Mouse (Mus musculus) hindbrain, embryonic 16.5 days (tissue): ENCODE data around the gene Tbcel. TPM values are rescaled to one million over a fixed set of nuclear protein-coding genes. Genes with fewer than 3 reads are reported as not detected.

Experiments used
- ATAC-seq: fragments of 200-750 bp; cut with Nextera tagmentation; 2 replicates; pipeline ENCODE4 v1.8.0; 2017; ENCODE audit warnings: moderate TSS enrichment, moderate library complexity
- H3K27ac ChIP-seq: fragments of 300-500 bp; sonication (generic); 2 replicates; pipeline ENCODE4 v1.5.1; 2014; ENCODE audit warnings: low read depth, mild to moderate bottlenecking, control low read depth, low read length, moderate library complexity
- H3K27me3 ChIP-seq: fragments of 300-500 bp; sonication (generic); replicated peaks from 2 replicates; pipeline ENCODE4 v1.6.1; 2014; ENCODE audit warnings: low read length; ENCODE audit not compliant: control insufficient read depth, insufficient read depth
- H3K36me3 ChIP-seq: fragments of 300-500 bp; sonication (generic); 2 replicates; pipeline ENCODE4 v1.6.1; 2014; ENCODE audit warnings: mild to moderate bottlenecking, low read length, moderate library complexity, mixed read lengths; ENCODE audit not compliant: control insufficient read depth, insufficient read depth
- H3K4me1 ChIP-seq: fragments of 300-500 bp; sonication (generic); 2 replicates; pipeline ENCODE4 v1.6.1; 2014; ENCODE audit warnings: low read depth, low read length; ENCODE audit not compliant: control insufficient read depth, insufficient read depth
- H3K4me2 ChIP-seq: fragments of 300-500 bp; sonication (generic); 2 replicates; pipeline ENCODE4 v1.6.1; 2014; ENCODE audit warnings: mild to moderate bottlenecking, low read length, control low read depth, moderate library complexity
- H3K4me3 ChIP-seq: fragments of 300-500 bp; sonication (generic); 2 replicates; pipeline ENCODE4 v1.5.1; 2014; ENCODE audit warnings: mild to moderate bottlenecking, low read length, control low read depth, moderate library complexity
- H3K9ac ChIP-seq: fragments of 300-500 bp; sonication (generic); 2 replicates; pipeline ENCODE4 v1.6.1; 2014; ENCODE audit warnings: low read depth, mild to moderate bottlenecking, control low read depth, low read length, moderate library complexity
- H3K9me3 ChIP-seq: fragments of 300-500 bp; sonication (generic); 2 replicates; pipeline ENCODE4 v1.6.1; 2014; ENCODE audit warnings: mild to moderate bottlenecking, low read length, moderate library complexity; ENCODE audit not compliant: control insufficient read depth
- WGBS: fragments of 180-500 bp; shearing (Covaris S2); extraction: QIAGEN DNeasy Blood & Tissue Kit; methylation state at CpG from one replicate; pipeline ENCODE4 v1.1.7; 2014; 5-methylcytosine and 5-hydroxymethylcytosine counted together
- polyA plus RNA-seq: library from polyadenylated mRNA; unstranded; fragments of >200 nt; fragmentation: Nextera tagmentation; extraction: Ambion mirVana; gene quantifications from 2 replicates; pipeline ENCODE4 v1.2.1, GENCODE M21; 2015

Tbcel gene
- polyA plus RNA-seq, 1 experiment from 2014 or later: 4.4 TPM

GRCm38 (mm10) chr9:42394321-42394720 is 113.3 kb downstream of the Tbcel start:
- Histone ChIP-seq H3K36me3 (no peaks in the 10 kb centered on the region), H3K9me3 (no peaks in the 10 kb centered on the region), H3K9ac (no peak overlapping the region), H3K27me3 (no peaks in the 10 kb centered on the region), H3K27ac (no peak overlapping the region), H3K4me2 (no peak overlapping the region), H3K4me3 (no peak overlapping the region), H3K4me1 (no peaks in the 10 kb centered on the region; the same call in none of the 2 replicates)
- ATAC-seq: no peak
- 75% methylated on average over 8 of the region's 8 CpGs for WGBS

GRCm38 (mm10) chr9:42392927-42393326 is 114.7 kb downstream of the Tbcel start:
- no peak overlapping the region for H3K4me2 ChIP-seq
- no peaks in the 10 kb centered on the region for H3K36me3 ChIP-seq
- H3K27ac ChIP-seq: no peak overlapping the region
- no peak for ATAC-seq
- no peaks in the 10 kb centered on the region for H3K9me3 ChIP-seq
- no peaks in the 10 kb centered on the region for H3K27me3 ChIP-seq
- no peak overlapping the region for H3K9ac ChIP-seq
- 76% methylated on average over 6 of the region's 6 CpGs for WGBS
- no peak overlapping the region for H3K4me3 ChIP-seq
- H3K4me1 ChIP-seq: no peaks in the 10 kb centered on the region; the same call in 1 of the 2 replicates

GRCm38 (mm10) chr9:42388490-42388889 is 119.1 kb downstream of the Tbcel start:
- 49% methylated on average over 4 of the region's 4 CpGs for WGBS
- peak; percentile 48; the same call in 1 of the 2 replicates for ATAC-seq
- no peak overlapping the region for H3K9ac ChIP-seq

GRCm38 (mm10) chr9:42387038-42387437 is 120.6 kb downstream of the Tbcel start:
- Histone ChIP-seq H3K9me3 (no peaks in the 10 kb centered on the region), H3K27ac (no peak overlapping the region), H3K36me3 (no peaks in the 10 kb centered on the region), H3K27me3 (no peaks in the 10 kb centered on the region), H3K4me3 (no peak overlapping the region), H3K4me1 (no peaks in the 10 kb centered on the region; the same call in none of the 2 replicates), H3K9ac (no peak overlapping the region), H3K4me2 (no peak overlapping the region)
- WGBS: 69% methylated on average over 8 of the region's 8 CpGs
- no peak for ATAC-seq

More at GRCm38 (mm10) chr9:42388490-42388889, 119.1 kb downstream of the Tbcel start:
- Histone ChIP-seq H3K36me3 (no peaks in the 10 kb centered on the region), H3K4me1 (no peaks in the 10 kb centered on the region; the same call in 1 of the 2 replicates), H3K27me3 (no peaks in the 10 kb centered on the region), H3K4me2 (no peak overlapping the region), H3K9me3 (no peaks in the 10 kb centered on the region), H3K4me3 (no peak overlapping the region), H3K27ac (no peak overlapping the region)

GRCm38 (mm10) chr9:42385656-42386055 is 122.0 kb downstream of the Tbcel start:
- WGBS: 63% methylated on average over 13 of the region's 13 CpGs

GRCm38 (mm10) chr9:42382628-42383347 is 124.8 kb downstream of the Tbcel start:
- Histone ChIP-seq H3K4me2 (no peak overlapping the region), H3K9ac (no peak overlapping the region), H3K27me3 (no peaks in the 10 kb centered on the region), H3K4me1 (no peaks in the 10 kb centered on the region; the same call in none of the 2 replicates), H3K36me3 (no peaks in the 10 kb centered on the region), H3K27ac (peak overlapping the region; percentile 13), H3K9me3 (peaks cover 4% of the 10 kb centered on the region; the same call in 1 of the 2 replicates), H3K4me3 (no peak overlapping the region)
- no peak for ATAC-seq
- WGBS: 43% methylated on average over 8 of the region's 8 CpGs

More at GRCm38 (mm10) chr9:42385656-42386055, 122.0 kb downstream of the Tbcel start:
- Histone ChIP-seq H3K9ac (no peak overlapping the region), H3K9me3 (no peaks in the 10 kb centered on the region), H3K4me2 (no peak overlapping the region), H3K4me1 (no peaks in the 10 kb centered on the region; the same call in none of the 2 replicates), H3K4me3 (no peak overlapping the region), H3K36me3 (no peaks in the 10 kb centered on the region), H3K27ac (no peak overlapping the region), H3K27me3 (no peaks in the 10 kb centered on the region)
- no peak for ATAC-seq

- Histone ChIP-seq H3K4me1 (no peaks in the 10 kb centered on the region; the same call in none of the 2 replicates), H3K27me3 (no peaks in the 10 kb centered on the region), H3K36me3 (no peaks in the 10 kb centered on the region), H3K9ac (no peak overlapping the region), H3K4me2 (no peak overlapping the region), H3K9me3 (peaks cover 4% of the 10 kb centered on the region; the same call in 1 of the 2 replicates), H3K27ac (peak overlapping the region; percentile 13), H3K4me3 (no peak overlapping the region)
- WGBS: 32% methylated on average over 5 of the region's 5 CpGs
- peak; percentile 92 for ATAC-seq
Measured at GRCm38 (mm10) chr9:42382063-42382462, 125.5 kb downstream of the Tbcel start.

GRCm38 (mm10) chr9:42378071-42378470 is 129.5 kb downstream of the Tbcel start:
- Histone ChIP-seq H3K4me1 (no peaks in the 10 kb centered on the region; the same call in 1 of the 2 replicates), H3K27ac (no peak overlapping the region), H3K27me3 (no peaks in the 10 kb centered on the region), H3K4me3 (no peak overlapping the region), H3K4me2 (no peak overlapping the region), H3K9ac (no peak overlapping the region), H3K36me3 (no peaks in the 10 kb centered on the region), H3K9me3 (peaks cover 4% of the 10 kb centered on the region; the same call in 1 of the 2 replicates)
- WGBS: 95% methylated on average over 4 of the region's 4 CpGs
- ATAC-seq: no peak

GRCm38 (mm10) chr9:42377656-42378055 is 130.0 kb downstream of the Tbcel start:
- Histone ChIP-seq H3K9ac (no peak overlapping the region), H3K9me3 (peaks cover 4% of the 10 kb centered on the region; the same call in 1 of the 2 replicates), H3K4me3 (no peak overlapping the region), H3K36me3 (no peaks in the 10 kb centered on the region), H3K4me1 (no peaks in the 10 kb centered on the region; the same call in 1 of the 2 replicates), H3K27ac (no peak overlapping the region), H3K27me3 (no peaks in the 10 kb centered on the region), H3K4me2 (no peak overlapping the region)
- ATAC-seq: no peak
- 91% methylated on average over 15 of the region's 15 CpGs for WGBS
